Mouse (Mus musculus): ENCODE results near the gene Lamp5.

DNA sequence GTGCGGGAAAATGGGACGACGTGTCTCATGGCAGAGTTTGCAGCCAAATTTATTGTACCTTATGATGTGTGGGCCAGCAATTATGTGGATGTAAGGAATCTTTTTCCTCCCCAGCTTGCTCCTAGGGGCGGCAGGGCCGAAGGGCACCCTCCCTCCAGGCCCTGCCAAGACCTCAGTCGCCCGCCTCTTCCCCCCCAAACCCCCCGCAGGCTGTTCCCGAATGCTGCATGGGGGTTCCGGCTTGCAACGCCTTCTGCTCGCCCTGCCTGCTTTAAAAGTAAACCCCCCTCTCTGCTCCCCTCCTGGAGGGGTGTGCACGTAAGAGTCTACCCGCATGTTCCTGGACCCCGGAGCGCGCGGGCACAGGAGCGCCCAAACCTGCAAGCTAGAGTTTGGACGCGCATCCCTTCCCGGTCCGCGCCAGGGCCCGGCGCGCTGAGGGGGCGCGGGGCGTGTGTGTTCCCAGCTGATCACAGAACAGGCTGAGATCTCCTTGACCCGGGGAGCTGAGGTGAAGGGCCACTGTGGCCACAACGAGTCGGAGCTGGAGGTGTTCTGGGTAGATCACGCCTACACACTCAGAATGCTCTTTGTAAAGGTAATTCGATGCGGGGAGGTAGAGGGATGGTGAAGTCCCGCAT is 7.1 kb downstream of the Lamp5 start:
- TF ChIP-seq TAL1 (conservative IDR thresholded peaks at IDR 0.05; ENCODE audit: low read depth, low read length) (no peak), GATA1 (IDR thresholded peaks at IDR 0.05; ENCODE audit: borderline replicate concordance, low read length) (no peak), CTCF (IDR thresholded peaks at IDR 0.05; ENCODE audit: low read depth, low read length) (no peak)
